Comparison of ENCODE assay signal across 10 mouse cellular contexts in the genomic region with DNA sequence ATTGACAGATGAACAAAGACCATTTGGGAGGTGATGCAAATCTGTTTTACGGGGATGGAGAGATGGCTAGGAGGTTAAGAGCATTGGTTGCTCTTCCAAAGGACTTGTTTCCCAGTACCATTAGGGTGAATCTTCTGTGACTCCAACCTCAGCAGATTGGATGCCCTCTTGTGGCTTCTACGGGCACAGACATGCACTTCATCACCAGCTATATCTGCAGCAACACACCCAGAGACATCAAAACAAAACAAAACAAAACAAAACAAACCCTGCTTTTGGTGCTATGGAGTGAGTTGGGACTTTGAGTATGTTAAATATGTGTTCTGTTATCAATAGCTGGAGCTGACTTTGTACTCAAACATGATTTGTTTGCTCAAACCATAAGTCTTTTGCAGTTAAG. TPM values are rescaled to one million over a fixed set of nuclear protein-coding genes. Genes with fewer than 3 reads are reported as not detected.
DNase-seq lines count a peak whose midpoint lies in the region; ATAC-seq and TF ChIP-seq lines count a peak whose summit lies in the region.
"Had no signal": no experiment of that assay in that cellular context is flagged by ENCODE, and none has a peak within 500 bp of the region (broad histone marks: within the 10 kb centered on the region; RNA-seq: fewer than 3 reads in every experiment).

No protein-coding gene starts in this region.

- peak; percentile 47 for TF ChIP-seq CTCF in heart, adult 2 months (IDR thresholded peaks at IDR 0.05)
- TF ChIP-seq CTCF in midbrain, postnatal 0 days (IDR thresholded peaks at IDR 0.05), result peak; percentile 54

- 75% methylated on average over 2 of the region's 2 CpGs for WGBS in heart, adult 2 months
- WGBS in midbrain, postnatal 0 days, result 72% methylated on average over 2 of the region's 2 CpGs
- 66% methylated on average over 2 of the region's 2 CpGs for WGBS in midbrain, embryonic 13.5 days
- WGBS in kidney, embryonic 16.5 days, result 80% methylated on average over 2 of the region's 2 CpGs

- no peak overlapping the region for H3K9ac ChIP-seq in heart, adult 2 months (ENCODE audit: low read depth, low read length)
- H3K9ac ChIP-seq in midbrain, postnatal 0 days (replicated peaks; ENCODE audit: low read length, poor library complexity, severe bottlenecking), result no peak overlapping the region
- no peak overlapping the region for H3K9ac ChIP-seq in midbrain, embryonic 13.5 days (replicated peaks)
- H3K9ac ChIP-seq in kidney, embryonic 16.5 days (replicated peaks; ENCODE audit: low read length), result no peak overlapping the region
- H3K9ac ChIP-seq: midbrain, embryonic 12.5 days had no signal

- intact Hi-C loops in heart, adult 2 months (cut with DNase I), result no loop called here

- H3K36me3 ChIP-seq in heart, adult 2 months (ENCODE audit: control insufficient read depth, insufficient read depth, low read length), result no peaks in the 10 kb centered on the region
- no peaks in the 10 kb centered on the region for H3K36me3 ChIP-seq in midbrain, postnatal 0 days (ENCODE audit: insufficient read depth, low read length)
- 0 out of 2 replicates have a peak, but pooled peaks cover 2% of the 10 kb centered on the region for H3K36me3 ChIP-seq in midbrain, embryonic 13.5 days
- no peaks in the 10 kb centered on the region for H3K36me3 ChIP-seq in kidney, embryonic 16.5 days (ENCODE audit: insufficient read depth, low read length)
- H3K36me3 ChIP-seq: midbrain, embryonic 12.5 days had no signal

- no peak for ATAC-seq in midbrain, postnatal 0 days (ENCODE audit: low FRiP score)
- ATAC-seq in midbrain, embryonic 13.5 days, result no peak
- ATAC-seq in kidney, embryonic 16.5 days (ENCODE audit: low FRiP score, low TSS enrichment), result no peak

- H3K4me2 ChIP-seq in midbrain, postnatal 0 days (ENCODE audit: low read depth, low read length, poor library complexity, severe bottlenecking), result no peak overlapping the region
- H3K4me2 ChIP-seq in midbrain, embryonic 13.5 days (replicated peaks), result no peak overlapping the region
- H3K4me2 ChIP-seq in kidney, embryonic 16.5 days (replicated peaks; ENCODE audit: low read depth, low read length), result no peak overlapping the region
- H3K4me2 ChIP-seq: midbrain, embryonic 12.5 days had no signal

- H3K4me3 ChIP-seq in heart, adult 2 months, result no peak overlapping the region
- no peak overlapping the region for H3K4me3 ChIP-seq in midbrain, postnatal 0 days (ENCODE audit: low read depth, low read length)
- H3K4me3 ChIP-seq in midbrain, embryonic 13.5 days (replicated peaks), result no peak overlapping the region
- no peak overlapping the region for H3K4me3 ChIP-seq in kidney, embryonic 16.5 days (ENCODE audit: low read length)
- H3K4me3 ChIP-seq: midbrain, embryonic 12.5 days had no signal

- H3K9me3 ChIP-seq in midbrain, postnatal 0 days (ENCODE audit: low read length), result no peaks in the 10 kb centered on the region
- H3K9me3 ChIP-seq in midbrain, embryonic 13.5 days, result no peaks in the 10 kb centered on the region
- H3K9me3 ChIP-seq in kidney, embryonic 16.5 days (ENCODE audit: low read length), result no peaks in the 10 kb centered on the region
- H3K9me3 ChIP-seq: midbrain, embryonic 12.5 days had no signal

- no peaks in the 10 kb centered on the region for H3K79me2 ChIP-seq in heart, adult 2 months (replicated peaks; ENCODE audit: control insufficient read depth, insufficient read depth, low read length)

- no peak for TF ChIP-seq POLR2A in heart, adult 2 months (IDR thresholded peaks at IDR 0.05; ENCODE audit: insufficient read depth, low read depth, low read length)

- TF ChIP-seq EP300 in heart, adult 2 months (IDR thresholded peaks at IDR 0.05; ENCODE audit: insufficient read depth, low read depth, low read length), result no peak

- no peaks in the 10 kb centered on the region for H3K27me3 ChIP-seq in heart, adult 2 months (ENCODE audit: control insufficient read depth, insufficient read depth, low read length)
- H3K27me3 ChIP-seq in midbrain, postnatal 0 days (ENCODE audit: insufficient read depth, low read length), result no peaks in the 10 kb centered on the region
- no peaks in the 10 kb centered on the region for H3K27me3 ChIP-seq in midbrain, embryonic 13.5 days
- H3K27me3 ChIP-seq in kidney, embryonic 16.5 days (ENCODE audit: insufficient read depth, low read length), result no peaks in the 10 kb centered on the region
- H3K27me3 ChIP-seq: midbrain, embryonic 12.5 days had no signal

- no peaks in the 10 kb centered on the region for H3K4me1 ChIP-seq in heart, adult 2 months (ENCODE audit: control insufficient read depth, insufficient read depth, low read length)
- H3K4me1 ChIP-seq in midbrain, postnatal 0 days (ENCODE audit: insufficient read depth, low read length), result no peaks in the 10 kb centered on the region
- no peaks in the 10 kb centered on the region for H3K4me1 ChIP-seq in midbrain, embryonic 13.5 days (replicated peaks)
- H3K4me1 ChIP-seq in kidney, embryonic 16.5 days (ENCODE audit: insufficient read depth, low read length), result no peaks in the 10 kb centered on the region
- H3K4me1 ChIP-seq: midbrain, embryonic 12.5 days had no signal

- no peak overlapping the region for H3K27ac ChIP-seq in heart, adult 2 months
- H3K27ac ChIP-seq in midbrain, postnatal 0 days (ENCODE audit: low read depth, low read length), result no peak overlapping the region
- no peak overlapping the region for H3K27ac ChIP-seq in midbrain, embryonic 13.5 days
- H3K27ac ChIP-seq in kidney, embryonic 16.5 days (ENCODE audit: low read length), result no peak overlapping the region
- H3K27ac ChIP-seq: midbrain, embryonic 12.5 days had no signal

- no peak for DNase-seq in heart, adult 2 months
- no peak for DNase-seq in heart, adult 9 months (ENCODE audit: low spot score in 2 of 2)
- DNase-seq in midbrain, postnatal 0 days (ENCODE audit: low spot score), result no peak
- DNase-seq in ZHBTc4 (ENCODE audit: low read depth, low spot score), result peak; percentile 73
- DNase-seq in retina, postnatal 1 day, result peak; percentile 50
- DNase-seq in spleen, adult 18-20 months, result no peak
- DNase-seq: kidney, postnatal 10 days had no signal

RNA-seq across cellular contexts. Expression of a gene that starts 12.0 kb away (rescaled TPM):
- 10 to 100 TPM; 39.6 to 52.7 TPM for total RNA-seq in heart, adult 2 months (2021)
- polyA plus RNA-seq in heart, adult 2 months (2012; rRNA removed), result 34.3 and 56.1 TPM in 2 replicates
- total RNA-seq in midbrain, postnatal 0 days (2014; rRNA removed), result 49.9 and 70.8 TPM in 2 replicates
- 69.6 and 78.5 TPM in 2 replicates for polyA plus RNA-seq in midbrain, postnatal 0 days (2015; fragmentation: Nextera tagmentation; extraction: Ambion mirVana)
- 132 and 136 TPM in 2 replicates for polyA plus RNA-seq in midbrain, embryonic 13.5 days (2015; fragmentation: Nextera tagmentation; extraction: Ambion mirVana)
- polyA plus RNA-seq in kidney, embryonic 16.5 days (2015; fragmentation: Nextera tagmentation; extraction: Ambion mirVana), result 148 and 149 TPM in 2 replicates

Comparison
In these comparisons a context has a peak if more than half of its experiments do, and no peak if none do; other contexts are left out.
1. DNase-seq: peak in ZHBTc4 (single experiment) and retina, postnatal 1 day (single experiment); none in heart, adult 2 months (0 of 2), heart, adult 9 months (0 of 2), midbrain, postnatal 0 days (single experiment) and spleen, adult 18-20 months (0 of 2).